Mouse (Mus musculus) CD8-positive naive resting alpha-beta T cell, adult 2 months (primary cell): ENCODE data around the gene St6gal1.
A peak's percentile ranks its signal among the peaks of the same experiment; 100 is the strongest.

Experiments used
- DNase-seq, 2 experiments: peaks; one replicate each; pipeline ENCODE4 v3.0.0; 2022; ENCODE audit warnings: low read depth in 2 of 2, low spot score in 2 of 2

St6gal1 gene

DNA sequence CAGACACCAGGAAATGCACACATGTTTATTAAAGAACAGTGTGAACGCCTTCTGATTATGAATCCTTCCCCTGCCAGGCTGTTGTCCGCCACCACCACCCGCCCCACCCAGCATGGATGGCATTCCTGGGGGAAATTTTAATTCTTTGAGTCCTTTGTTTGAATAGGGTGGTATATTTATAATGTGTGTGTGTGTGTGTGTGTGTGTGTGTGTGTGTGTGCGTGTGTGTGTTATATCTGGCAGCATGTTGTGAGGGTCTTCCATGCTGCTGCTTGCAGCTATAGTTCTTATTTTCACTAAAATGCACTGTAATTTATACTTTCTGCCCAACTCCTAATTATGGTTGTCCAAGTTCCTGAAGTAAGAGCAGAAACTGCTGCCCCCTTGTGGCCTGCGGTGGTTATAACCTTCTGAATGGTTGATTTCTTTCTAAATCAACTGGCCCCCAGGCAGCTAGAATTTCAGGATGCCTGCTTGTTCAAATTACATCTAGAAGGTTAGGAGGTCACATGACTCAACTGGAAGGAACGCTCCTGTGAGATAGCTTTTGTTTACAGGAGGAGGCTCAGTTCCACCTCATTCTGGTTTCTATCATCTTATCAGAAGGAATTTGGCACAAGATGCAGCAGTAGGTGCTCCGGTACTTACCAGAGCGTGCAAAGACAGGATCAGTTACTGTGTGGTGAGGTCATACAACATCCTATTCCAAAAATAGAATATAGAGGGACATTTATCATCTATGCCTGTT, 178.6 kb downstream of the St6gal1 start:
- peak; percentile 74 to 80 for DNase-seq
